Mouse (Mus musculus) erythroblast, embryonic 14.5 days (primary cell): ENCODE data around the gene Ptpn14. TPM values are rescaled to one million over a fixed set of nuclear protein-coding genes. Genes with fewer than 3 reads are reported as not detected.

Source experiments
- H3K27me3 ChIP-seq: 2 replicates; pipeline ENCODE4 v1.6.1; 2012; ENCODE audit warnings: inconsistent platforms; ENCODE audit not compliant: control insufficient read depth
- H3K36me3 ChIP-seq: 2 replicates; pipeline ENCODE4 v1.6.1; 2012; ENCODE audit warnings: mild to moderate bottlenecking, inconsistent platforms; ENCODE audit not compliant: control insufficient read depth
- H3K4me1 ChIP-seq: 2 replicates; pipeline ENCODE4 v1.6.1; 2012; ENCODE audit warnings: inconsistent platforms; ENCODE audit not compliant: control insufficient read depth
- H3K4me3 ChIP-seq: replicated peaks from 2 replicates; pipeline ENCODE3; 2012; ENCODE audit warnings: moderate library complexity, mild to moderate bottlenecking, inconsistent platforms
- H3K9me3 ChIP-seq: 2 replicates; pipeline ENCODE4 v1.6.1; 2012; ENCODE audit warnings: low read length, inconsistent platforms, mixed read lengths; ENCODE audit not compliant: control insufficient read depth
- GATA1 ChIP-seq: IDR thresholded peaks from 2 replicates; pipeline ENCODE4 v1.6.1; 2012; ENCODE audit warnings: low read length, inconsistent platforms, mixed read lengths
- TAL1 ChIP-seq: IDR thresholded peaks from 3 replicates; pipeline ENCODE4 v1.6.1; 2012; ENCODE audit warnings: low read length, inconsistent platforms, mixed read lengths
- polyA plus RNA-seq: library from polyadenylated mRNA; stranded (reverse); fragments of >175 nt; gene quantifications from 2 replicates; pipeline ENCODE4 v1.2.3, GENCODE M21; 2012

The Ptpn14 gene
- polyA plus RNA-seq, 1 experiment, result not detected

DNA sequence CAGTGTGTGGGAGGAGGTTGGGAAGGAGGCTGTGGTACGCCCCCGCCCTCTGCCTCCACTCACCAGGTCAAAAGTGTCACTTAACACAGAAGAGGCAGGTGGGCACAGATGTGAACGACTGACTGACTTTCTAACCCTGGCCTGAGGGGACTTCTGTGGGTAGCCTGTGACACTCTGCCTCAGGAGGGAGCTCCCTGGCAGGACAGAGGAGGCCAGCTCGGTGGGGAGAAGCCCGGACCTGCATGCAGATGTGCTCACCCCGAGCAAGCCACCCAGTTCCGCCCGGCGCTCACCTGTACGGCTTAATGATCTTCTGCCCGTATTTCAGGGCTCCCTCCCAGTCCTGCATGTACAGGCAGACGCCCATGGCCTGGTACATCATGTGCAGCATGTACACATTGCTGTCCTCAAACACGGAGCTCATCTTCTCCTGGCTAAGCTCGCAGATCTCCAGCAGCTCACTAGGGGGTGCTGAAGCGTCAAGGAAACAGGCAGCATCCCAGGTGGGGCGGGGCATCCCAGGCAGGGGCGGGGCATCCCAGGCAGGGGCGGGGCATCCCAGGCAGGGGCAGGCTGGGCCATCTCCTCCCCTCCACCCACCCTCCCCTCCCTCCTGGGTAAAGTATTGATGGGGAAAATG is 155.6 kb downstream of the Ptpn14 start:
- H3K36me3 ChIP-seq, result peaks cover 15% of the 10 kb centered on the region

DNA sequence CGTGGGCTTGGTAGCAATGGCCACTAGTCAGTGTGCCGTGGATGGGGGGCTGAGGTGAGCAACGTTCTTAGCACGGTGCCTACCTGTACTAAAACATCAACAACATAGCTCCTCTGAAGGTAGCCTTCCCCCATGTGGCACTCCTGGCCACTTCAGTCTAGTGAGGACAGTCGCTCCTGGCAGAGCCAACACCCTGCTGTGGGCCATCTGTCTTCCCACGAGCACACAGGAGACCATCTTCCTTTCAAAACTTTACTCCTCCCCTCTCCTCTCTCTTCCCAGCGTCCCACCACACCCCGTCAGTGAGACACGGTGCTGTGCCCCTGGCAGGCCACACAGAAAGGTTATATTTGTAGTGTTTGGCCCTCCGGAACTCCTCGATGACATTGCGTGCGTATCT is 156.9 kb downstream of the Ptpn14 start:
- peaks cover 26% of the 10 kb centered on the region for H3K4me1 ChIP-seq
- TF ChIP-seq TAL1 (no peak), GATA1 (no peak)
- no peaks in the 10 kb centered on the region for H3K27me3 ChIP-seq
- no peak overlapping the region for H3K4me3 ChIP-seq
- H3K36me3 ChIP-seq, result peaks cover 13% of the 10 kb centered on the region
- H3K9me3 ChIP-seq, result no peaks in the 10 kb centered on the region

More for the DNA sequence above, 155.6 kb downstream of the Ptpn14 start:
- Histone ChIP-seq H3K9me3 (no peaks in the 10 kb centered on the region), H3K27me3 (no peaks in the 10 kb centered on the region), H3K4me1 (peaks cover 26% of the 10 kb centered on the region), H3K4me3 (no peak overlapping the region)
- TF ChIP-seq TAL1 (no peak), GATA1 (no peak)

DNA sequence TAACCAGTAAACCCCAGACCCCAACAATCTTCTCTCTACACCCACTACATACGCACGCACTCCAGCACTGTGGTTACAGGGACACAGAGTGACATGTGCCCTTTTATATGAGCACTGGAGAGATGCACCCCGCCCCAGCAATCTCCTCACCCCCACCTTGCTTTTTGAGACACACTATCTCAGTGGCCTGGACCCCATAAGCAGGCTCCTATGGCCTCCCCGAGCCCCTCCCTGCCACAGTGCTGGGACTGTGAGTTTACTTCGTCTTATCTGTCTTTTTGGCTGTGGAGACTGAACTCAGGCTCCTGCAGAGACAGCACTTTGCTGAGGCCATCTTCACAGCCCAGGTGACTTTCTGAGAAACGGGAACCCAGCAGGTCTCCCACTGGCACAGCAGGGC is 157.9 kb downstream of the Ptpn14 start:
- TF ChIP-seq GATA1, result no peak
- TF ChIP-seq TAL1, result no peak
- Histone ChIP-seq H3K36me3 (peaks cover 13% of the 10 kb centered on the region), H3K9me3 (no peaks in the 10 kb centered on the region)

DNA sequence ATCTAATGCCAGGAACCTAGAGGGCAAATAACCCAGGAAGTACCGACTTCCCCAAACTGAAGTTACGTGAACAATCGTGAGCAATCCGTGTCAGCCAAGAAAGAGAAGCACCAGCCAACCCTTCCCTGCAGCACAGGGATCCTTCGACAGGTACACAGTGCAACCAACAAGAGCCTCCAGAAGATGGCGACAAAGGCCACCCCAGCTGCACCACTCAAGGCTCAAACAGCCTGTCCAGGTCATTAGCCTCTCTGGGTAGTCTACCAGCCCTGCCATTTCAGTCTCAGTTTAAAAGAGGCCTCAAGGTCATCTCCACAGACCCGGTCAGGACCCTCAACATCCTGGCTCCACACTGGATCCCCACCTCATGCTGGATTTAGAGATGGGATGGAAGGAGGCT is 159.4 kb downstream of the Ptpn14 start:
- Histone ChIP-seq H3K9me3 (no peaks in the 10 kb centered on the region), H3K27me3 (no peaks in the 10 kb centered on the region), H3K4me3 (no peak overlapping the region), H3K36me3 (peaks cover 7% of the 10 kb centered on the region), H3K4me1 (peaks cover 26% of the 10 kb centered on the region)
- no peak for TF ChIP-seq TAL1
- TF ChIP-seq GATA1, result no peak

More for the DNA sequence above, 157.9 kb downstream of the Ptpn14 start:
- Histone ChIP-seq H3K4me3 (no peak overlapping the region), H3K27me3 (no peaks in the 10 kb centered on the region), H3K4me1 (peaks cover 26% of the 10 kb centered on the region)

DNA sequence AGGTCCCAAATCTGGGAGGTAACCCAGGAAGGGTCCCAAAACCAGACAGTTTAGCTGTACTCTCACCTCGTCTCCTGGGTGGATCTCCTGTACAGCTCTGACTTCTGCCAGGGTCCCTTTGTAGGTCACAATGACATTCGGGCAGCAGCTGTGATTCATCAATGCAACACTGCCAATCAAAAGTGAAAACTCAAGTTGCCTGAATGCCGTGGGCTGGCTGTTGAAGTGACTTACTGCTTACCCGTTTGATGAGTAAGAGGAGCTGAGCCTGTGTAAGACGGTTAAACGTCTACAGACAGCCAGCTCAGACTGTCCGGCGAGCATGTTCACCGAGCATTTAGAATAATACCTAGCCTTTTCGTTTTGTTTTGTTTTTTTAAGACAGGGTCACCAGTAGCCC is 160.7 kb downstream of the Ptpn14 start:
- H3K9me3 ChIP-seq, result no peaks in the 10 kb centered on the region
- peaks cover 19% of the 10 kb centered on the region for H3K36me3 ChIP-seq
- no peaks in the 10 kb centered on the region for H3K27me3 ChIP-seq
- no peak for TF ChIP-seq TAL1
- no peak for TF ChIP-seq GATA1
- peaks cover 24% of the 10 kb centered on the region for H3K4me1 ChIP-seq
- no peak overlapping the region for H3K4me3 ChIP-seq

DNA sequence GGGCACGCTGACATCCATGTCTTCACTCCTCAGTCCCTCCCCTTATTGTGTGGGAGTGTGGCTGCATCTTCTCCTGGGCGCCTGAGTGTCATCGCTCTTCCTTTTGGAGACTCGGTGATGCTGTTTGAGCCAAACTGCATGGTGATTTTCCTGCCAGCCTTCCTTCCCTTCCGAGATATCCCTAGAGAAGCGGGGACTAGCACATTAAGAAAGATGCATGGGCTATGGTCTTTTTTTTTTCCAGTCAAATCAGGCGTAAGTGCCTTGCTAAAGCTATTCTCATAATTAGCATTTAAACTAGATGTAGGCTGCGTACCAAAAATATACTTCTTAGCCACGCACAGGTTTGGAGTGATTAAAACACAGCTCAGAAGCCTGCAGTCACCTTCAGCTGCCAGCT is 166.1 kb downstream of the Ptpn14 start:
- H3K4me3 ChIP-seq, result no peak overlapping the region
- no peaks in the 10 kb centered on the region for H3K27me3 ChIP-seq
- no peaks in the 10 kb centered on the region for H3K9me3 ChIP-seq
- TF ChIP-seq GATA1, result no peak
- H3K36me3 ChIP-seq, result peaks cover 48% of the 10 kb centered on the region
- H3K4me1 ChIP-seq, result no peaks in the 10 kb centered on the region

DNA sequence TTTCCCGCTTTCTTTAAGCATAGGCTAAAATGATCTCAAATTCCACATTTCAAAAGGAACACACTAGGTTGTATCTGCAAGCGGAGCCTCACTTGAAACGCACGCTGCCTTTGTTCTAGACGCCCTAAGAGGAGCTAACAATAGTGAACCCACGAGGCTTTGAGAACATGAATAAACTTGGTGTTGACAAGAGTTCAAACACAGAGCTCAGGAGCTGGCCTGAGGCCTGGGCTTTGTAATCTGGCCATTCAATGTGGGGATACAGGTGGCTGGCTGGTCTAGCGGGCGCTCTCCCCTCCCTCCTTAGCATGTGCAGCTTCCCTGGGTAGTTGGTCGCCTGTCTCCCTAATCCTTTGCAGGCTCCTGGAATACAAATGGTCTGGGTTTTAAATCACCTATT is 169.8 kb downstream of the Ptpn14 start:
- Histone ChIP-seq H3K9me3 (no peaks in the 10 kb centered on the region), H3K4me3 (no peak overlapping the region), H3K36me3 (peaks cover 52% of the 10 kb centered on the region), H3K4me1 (no peaks in the 10 kb centered on the region), H3K27me3 (no peaks in the 10 kb centered on the region)
- TF ChIP-seq GATA1 (no peak), TAL1 (no peak)

DNA sequence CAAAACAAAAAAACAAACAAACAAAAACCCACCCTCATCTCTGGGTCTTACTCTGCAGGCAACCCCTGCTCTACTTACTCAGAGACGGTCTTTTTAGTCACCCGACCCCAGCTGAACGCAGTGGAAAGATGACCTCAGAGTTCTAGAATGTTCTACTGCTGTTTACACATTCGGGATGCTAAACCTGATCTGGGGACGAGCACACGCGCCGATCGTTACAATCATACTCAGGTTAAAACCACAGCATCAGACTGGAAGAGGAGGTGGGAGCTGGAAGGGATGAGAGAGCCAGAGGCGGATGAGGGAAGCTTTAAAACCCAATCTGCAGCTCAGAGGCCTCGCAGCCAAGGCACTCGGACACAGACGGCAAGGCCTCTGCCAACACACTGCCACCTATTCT is 170.6 kb downstream of the Ptpn14 start:
- H3K27me3 ChIP-seq, result no peaks in the 10 kb centered on the region

DNA sequence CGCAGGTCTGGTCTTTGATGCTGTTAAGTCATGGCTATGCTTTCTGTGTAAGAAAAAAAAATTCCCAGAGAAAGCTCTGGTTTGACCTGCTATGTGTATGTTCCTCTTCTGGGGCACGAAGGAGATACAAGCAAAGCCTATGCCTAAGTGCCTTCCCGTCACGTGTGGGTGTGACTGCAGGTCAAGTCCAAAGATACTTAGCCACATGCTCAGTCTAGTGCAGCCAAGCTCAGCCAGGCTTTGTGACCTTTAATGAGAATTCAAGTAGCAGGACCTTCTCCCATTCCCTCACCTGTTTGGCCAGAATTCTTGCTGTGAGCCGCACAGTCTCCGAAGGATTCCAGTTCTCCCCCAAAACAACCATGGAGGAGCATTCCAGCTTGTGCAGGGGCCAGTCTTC is 171.5 kb downstream of the Ptpn14 start:
- no peaks in the 10 kb centered on the region for H3K27me3 ChIP-seq
- no peak overlapping the region for H3K4me3 ChIP-seq
- H3K9me3 ChIP-seq, result no peaks in the 10 kb centered on the region
- no peaks in the 10 kb centered on the region for H3K4me1 ChIP-seq
- TF ChIP-seq GATA1 (no peak), TAL1 (no peak)
- peaks cover 38% of the 10 kb centered on the region for H3K36me3 ChIP-seq

More for the DNA sequence above, 170.6 kb downstream of the Ptpn14 start:
- no peak overlapping the region for H3K4me3 ChIP-seq
- peaks cover 44% of the 10 kb centered on the region for H3K36me3 ChIP-seq
- H3K4me1 ChIP-seq, result no peaks in the 10 kb centered on the region
- TF ChIP-seq TAL1 (no peak), GATA1 (no peak)
- H3K9me3 ChIP-seq, result no peaks in the 10 kb centered on the region

DNA sequence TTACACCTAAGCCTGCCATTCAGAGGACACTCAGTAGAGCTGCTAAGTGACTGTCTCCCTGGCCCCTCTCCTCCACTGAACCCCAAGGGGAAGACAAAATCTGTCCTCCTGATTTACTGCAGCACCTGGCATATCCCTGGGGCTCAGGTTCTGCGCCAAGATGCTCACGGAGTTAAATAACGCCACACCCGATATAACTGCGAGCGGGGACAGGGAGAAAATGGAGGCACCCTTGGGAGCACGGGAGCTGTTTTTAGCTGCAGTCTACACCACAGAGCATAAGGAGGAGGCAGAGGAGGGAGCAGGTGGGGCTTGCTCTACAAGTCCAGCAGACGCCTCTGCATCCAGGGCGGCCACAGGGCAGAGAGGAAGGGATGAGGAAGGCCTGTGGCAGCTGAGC is 174.3 kb downstream of the Ptpn14 start:
- no peaks in the 10 kb centered on the region; the same call in 1 of the 2 replicates for H3K9me3 ChIP-seq
- no peak for TF ChIP-seq TAL1
- TF ChIP-seq GATA1, result no peak
- no peaks in the 10 kb centered on the region for H3K4me1 ChIP-seq
- H3K36me3 ChIP-seq, result peaks cover 18% of the 10 kb centered on the region
- no peaks in the 10 kb centered on the region for H3K27me3 ChIP-seq
- H3K4me3 ChIP-seq, result no peak overlapping the region
